Mouse (Mus musculus): ENCODE measurements at regions not wholly inside any gene's neighbourhood (a gene's known extent, or its start where the extent isn't known, plus 50 kb on each side); places are given as distances from the start of the nearest gene placed in this dataset.

GRCm38 (mm10) chr14:45826023-45826422, 168.1 kb upstream of the Ddhd1 start:
- 69% methylated on average over 3 of the region's 3 CpGs for WGBS
- no peak overlapping the region for H3K9ac ChIP-seq (ENCODE audit: low read depth, low read length)
- TF ChIP-seq CTCF (IDR thresholded peaks at IDR 0.05; ENCODE audit: low read depth): no peak
- H3K4me2 ChIP-seq (replicated peaks; ENCODE audit: low read depth): no peak overlapping the region
- H3K27ac ChIP-seq (ENCODE audit: low read depth, low read length): no peak overlapping the region
- no peaks in the 10 kb centered on the region for H3K4me1 ChIP-seq (replicated peaks; ENCODE audit: control insufficient read depth, insufficient read depth, low read length)
- ATAC-seq: no peak
- no peaks in the 10 kb centered on the region for H3K9me3 ChIP-seq (ENCODE audit: control insufficient read depth)
- H3K4me3 ChIP-seq (ENCODE audit: low read depth, low read length): no peak overlapping the region
- no peaks in the 10 kb centered on the region for H3K27me3 ChIP-seq (replicated peaks; ENCODE audit: control insufficient read depth, insufficient read depth, low read length)
- no peaks in the 10 kb centered on the region for H3K36me3 ChIP-seq (ENCODE audit: control insufficient read depth, insufficient read depth)

- Histone ChIP-seq H3K9ac (ENCODE audit: low read depth, low read length) (no peak overlapping the region), H3K4me3 (ENCODE audit: low read depth, low read length) (no peak overlapping the region), H3K27ac (ENCODE audit: low read depth, low read length) (no peak overlapping the region), H3K27me3 (replicated peaks; ENCODE audit: control insufficient read depth, insufficient read depth, low read length) (no peaks in the 10 kb centered on the region), H3K4me2 (replicated peaks; ENCODE audit: low read depth) (no peak overlapping the region), H3K4me1 (replicated peaks; ENCODE audit: control insufficient read depth, insufficient read depth, low read length) (no peaks in the 10 kb centered on the region), H3K36me3 (ENCODE audit: control insufficient read depth, insufficient read depth) (no peaks in the 10 kb centered on the region), H3K9me3 (ENCODE audit: control insufficient read depth) (no peaks in the 10 kb centered on the region)
- TF ChIP-seq CTCF (IDR thresholded peaks at IDR 0.05; ENCODE audit: low read depth): no peak
- WGBS: 37% methylated on average over 1 of the region's 1 CpGs
- no peak for ATAC-seq
Observed at GRCm38 (mm10) chr14:45827096-45827495, 169.2 kb upstream of the Ddhd1 start.

GRCm38 (mm10) chr14:45830457-45830856, 172.5 kb upstream of the Ddhd1 start:
- H3K27me3 ChIP-seq (replicated peaks; ENCODE audit: control insufficient read depth, insufficient read depth, low read length): no peaks in the 10 kb centered on the region
- no peaks in the 10 kb centered on the region for H3K36me3 ChIP-seq (ENCODE audit: control insufficient read depth, insufficient read depth)
- H3K9ac ChIP-seq (ENCODE audit: low read depth, low read length): no peak overlapping the region
- TF ChIP-seq CTCF (IDR thresholded peaks at IDR 0.05; ENCODE audit: low read depth): no peak
- H3K27ac ChIP-seq (ENCODE audit: low read depth, low read length): no peak overlapping the region
- no peaks in the 10 kb centered on the region for H3K4me1 ChIP-seq (replicated peaks; ENCODE audit: control insufficient read depth, insufficient read depth, low read length)
- no peak overlapping the region for H3K4me2 ChIP-seq (replicated peaks; ENCODE audit: low read depth)
- WGBS: 91% methylated on average over 5 of the region's 5 CpGs
- ATAC-seq: no peak
- no peaks in the 10 kb centered on the region for H3K9me3 ChIP-seq (ENCODE audit: control insufficient read depth)
- H3K4me3 ChIP-seq (ENCODE audit: low read depth, low read length): no peak overlapping the region

GRCm38 (mm10) chr14:45837039-45837438, 179.1 kb upstream of the Ddhd1 start:
- H3K36me3 ChIP-seq (ENCODE audit: control insufficient read depth, insufficient read depth): no peaks in the 10 kb centered on the region
- no peak overlapping the region for H3K4me2 ChIP-seq (replicated peaks; ENCODE audit: low read depth)
- no peaks in the 10 kb centered on the region for H3K27me3 ChIP-seq (replicated peaks; ENCODE audit: control insufficient read depth, insufficient read depth, low read length)
- no peak overlapping the region for H3K4me3 ChIP-seq (ENCODE audit: low read depth, low read length)
- no peaks in the 10 kb centered on the region for H3K4me1 ChIP-seq (replicated peaks; ENCODE audit: control insufficient read depth, insufficient read depth, low read length)
- no peak for TF ChIP-seq CTCF (IDR thresholded peaks at IDR 0.05; ENCODE audit: low read depth)
- H3K27ac ChIP-seq (ENCODE audit: low read depth, low read length): no peak overlapping the region
- no peak overlapping the region for H3K9ac ChIP-seq (ENCODE audit: low read depth, low read length)
- WGBS: 88% methylated on average over 11 of the region's 11 CpGs
- ATAC-seq: no peak
- no peaks in the 10 kb centered on the region for H3K9me3 ChIP-seq (ENCODE audit: control insufficient read depth)

- WGBS: 88% methylated on average over 1 of the region's 1 CpGs
- H3K4me3 ChIP-seq (ENCODE audit: low read depth, low read length): no peak overlapping the region
- no peaks in the 10 kb centered on the region for H3K9me3 ChIP-seq (ENCODE audit: control insufficient read depth)
- no peak overlapping the region for H3K27ac ChIP-seq (ENCODE audit: low read depth, low read length)
- no peaks in the 10 kb centered on the region for H3K36me3 ChIP-seq (ENCODE audit: control insufficient read depth, insufficient read depth)
- no peak overlapping the region for H3K4me2 ChIP-seq (replicated peaks; ENCODE audit: low read depth)
- no peak overlapping the region for H3K9ac ChIP-seq (ENCODE audit: low read depth, low read length)
- ATAC-seq: no peak
- H3K4me1 ChIP-seq (replicated peaks; ENCODE audit: control insufficient read depth, insufficient read depth, low read length): no peaks in the 10 kb centered on the region
- no peak for TF ChIP-seq CTCF (IDR thresholded peaks at IDR 0.05; ENCODE audit: low read depth)
- H3K27me3 ChIP-seq (replicated peaks; ENCODE audit: control insufficient read depth, insufficient read depth, low read length): no peaks in the 10 kb centered on the region
Observed at GRCm38 (mm10) chr14:45843829-45844228, 185.9 kb upstream of the Ddhd1 start.

- Histone ChIP-seq H3K4me1 (replicated peaks; ENCODE audit: control insufficient read depth, insufficient read depth, low read length) (no peaks in the 10 kb centered on the region), H3K9ac (ENCODE audit: low read depth, low read length) (no peak overlapping the region), H3K27ac (ENCODE audit: low read depth, low read length) (no peak overlapping the region), H3K9me3 (ENCODE audit: control insufficient read depth) (no peaks in the 10 kb centered on the region), H3K27me3 (replicated peaks; ENCODE audit: control insufficient read depth, insufficient read depth, low read length) (no peaks in the 10 kb centered on the region), H3K36me3 (ENCODE audit: control insufficient read depth, insufficient read depth) (no peaks in the 10 kb centered on the region), H3K4me3 (ENCODE audit: low read depth, low read length) (no peak overlapping the region), H3K4me2 (replicated peaks; ENCODE audit: low read depth) (no peak overlapping the region)
- WGBS: 65% methylated on average over 8 of the region's 8 CpGs
- no peak for ATAC-seq
- TF ChIP-seq CTCF (IDR thresholded peaks at IDR 0.05; ENCODE audit: low read depth): no peak
Observed at GRCm38 (mm10) chr14:45850588-45850987, 192.6 kb upstream of the Ddhd1 start.

- H3K4me3 ChIP-seq (ENCODE audit: low read depth, low read length): no peak overlapping the region
- H3K9me3 ChIP-seq (ENCODE audit: control insufficient read depth): no peaks in the 10 kb centered on the region
- no peak overlapping the region for H3K9ac ChIP-seq (ENCODE audit: low read depth, low read length)
- WGBS: 17% methylated on average over 9 of the region's 9 CpGs
- H3K4me2 ChIP-seq (replicated peaks; ENCODE audit: low read depth): no peak overlapping the region
- H3K27ac ChIP-seq (ENCODE audit: low read depth, low read length): no peak overlapping the region
- no peak for ATAC-seq
- H3K36me3 ChIP-seq (ENCODE audit: control insufficient read depth, insufficient read depth): no peaks in the 10 kb centered on the region
- no peaks in the 10 kb centered on the region for H3K27me3 ChIP-seq (replicated peaks; ENCODE audit: control insufficient read depth, insufficient read depth, low read length)
- TF ChIP-seq CTCF (IDR thresholded peaks at IDR 0.05; ENCODE audit: low read depth): peak; percentile 90
- no peaks in the 10 kb centered on the region for H3K4me1 ChIP-seq (replicated peaks; ENCODE audit: control insufficient read depth, insufficient read depth, low read length)
Observed at GRCm38 (mm10) chr14:45878428-45878827, 220.5 kb upstream of the Ddhd1 start.

Data from intestine, postnatal 0 days (tissue).